Mouse (Mus musculus) erythroblast, embryonic 14.5 days (primary cell): Measurements from ENCODE around the gene Kcns1.

Experiments
- GATA1 ChIP-seq: IDR thresholded peaks from 2 replicates; pipeline ENCODE4 v1.6.1; 2012; ENCODE audit warnings: low read length, inconsistent platforms, mixed read lengths
- TAL1 ChIP-seq: IDR thresholded peaks from 3 replicates; pipeline ENCODE4 v1.6.1; 2012; ENCODE audit warnings: low read length, inconsistent platforms, mixed read lengths

- no peak for TF ChIP-seq TAL1
- no peak for TF ChIP-seq GATA1
These were observed 56.9 kb downstream of the Kcns1 start for GRCm38 (mm10) chr2:164114051-164114450.
